Mouse (Mus musculus) WW6 (cell line): ENCODE results near the gene Olfr806.

ENCODE experiments used
- DNase-seq: peaks from one replicate; pipeline ENCODE4 v3.0.0-alpha.2; 2013; ENCODE audit warnings: low read depth, low spot score

The Olfr806 gene

DNA sequence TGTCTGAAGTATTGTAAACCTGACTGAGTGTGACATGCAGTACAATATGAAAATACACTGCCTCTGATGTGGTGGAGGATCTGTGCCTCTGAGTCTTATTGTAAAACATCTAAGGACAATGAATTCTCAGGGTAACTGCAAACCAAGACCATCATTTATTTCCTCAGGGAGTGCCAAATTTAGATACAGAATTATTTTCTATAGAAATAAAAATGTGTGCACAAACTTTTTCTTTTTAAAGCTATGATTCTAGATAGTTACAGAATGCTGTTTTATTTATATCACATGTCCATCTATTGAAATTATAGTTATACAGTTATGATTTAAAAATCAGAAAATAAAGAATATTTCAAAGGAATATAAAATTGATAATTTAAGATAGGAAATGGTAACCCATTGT, at the start of gene Olfr806:
TSS of gene Olfr806 (minus strand) at position 101 of the 400 bp plus-strand sequence.
- DNase-seq, result no peak

DNA sequence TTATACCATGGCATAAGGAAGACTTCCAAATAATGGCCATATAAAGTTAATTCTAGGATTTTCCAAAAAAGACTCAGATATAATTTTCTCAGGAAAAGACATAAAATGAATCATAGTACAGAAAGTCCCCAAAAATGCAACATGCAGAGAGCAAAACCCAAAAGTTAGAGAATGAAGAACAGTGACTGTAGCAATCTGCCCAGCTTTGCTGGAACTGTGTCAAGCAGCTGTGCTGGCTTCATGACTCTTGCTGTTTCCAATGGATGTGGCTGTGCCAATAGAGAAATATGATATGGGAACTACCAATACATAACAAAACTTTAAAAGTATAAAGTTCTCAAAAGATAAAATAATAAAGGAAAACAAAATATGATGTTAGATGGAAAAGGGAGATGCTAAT, 36.4 kb upstream of the Olfr806 start:
- DNase-seq, result no peak

DNA sequence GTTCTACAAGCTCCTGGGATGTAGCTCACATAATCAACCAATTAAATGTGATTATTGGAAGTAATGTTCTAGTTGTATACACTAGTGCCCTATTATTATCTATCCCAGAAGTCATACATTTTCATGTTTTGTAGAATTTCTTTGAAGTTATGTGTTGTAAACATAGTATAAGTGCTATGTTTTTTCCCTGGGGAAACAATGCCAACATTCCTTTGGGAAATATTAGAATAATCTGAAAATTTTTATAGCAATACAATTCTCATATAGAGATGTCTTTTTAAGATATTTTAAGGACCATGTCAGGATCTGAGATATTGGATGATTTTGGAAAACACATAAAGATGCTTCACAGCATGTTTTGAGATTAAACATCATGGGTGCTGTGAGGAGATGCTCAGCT, 32.6 kb upstream of the Olfr806 start, which contains the start of gene Olfr809:
TSS of gene Olfr809 (plus strand) at position 301 of the 400 bp plus-strand sequence.
- no peak for DNase-seq

GRCm38 (mm10) chr10:129765182-129765581, 23.5 kb upstream of the Olfr806 start, which contains the start of gene Olfr808:
Gene Olfr808 (plus strand): TSS chr10:129765482.
- DNase-seq, result no peak

GRCm38 (mm10) chr10:129757693-129758092, 16.0 kb upstream of the Olfr806 start, which contains the start of gene Olfr807:
Gene Olfr807 (minus strand): TSS chr10:129757793.
- DNase-seq, result no peak

- no peak for DNase-seq
Observed at GRCm38 (mm10) chr10:129729275-129729674, 12.4 kb downstream of the Olfr806 start, which contains the start of gene Olfr805. Gene Olfr805 (minus strand): TSS chr10:129729375.

DNA sequence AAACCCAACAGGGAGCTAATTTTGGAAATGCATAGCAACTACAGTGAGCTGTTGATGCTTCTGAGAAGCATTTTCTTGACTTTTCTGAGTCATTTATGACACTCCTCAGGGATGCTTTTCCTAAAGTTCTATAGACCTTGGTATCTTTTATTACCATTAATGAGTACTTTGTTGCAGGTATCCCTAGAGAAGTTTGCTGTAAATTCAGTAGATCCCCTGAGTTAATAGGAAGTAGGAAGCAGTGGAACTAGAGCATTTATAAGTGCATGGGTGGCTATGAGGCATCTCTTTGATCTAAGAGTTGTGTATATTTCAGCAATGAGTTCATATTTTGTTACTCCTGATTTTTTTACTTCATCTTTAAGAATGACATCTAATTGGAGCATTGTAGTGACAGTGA, 38.8 kb downstream of the Olfr806 start, which contains the start of gene Olfr804:
TSS of gene Olfr804 (plus strand) at position 301 of the 400 bp plus-strand sequence.
- no peak for DNase-seq

GRCm38 (mm10) chr10:129694186-129694585, 47.5 kb downstream of the Olfr806 start, which contains the start of gene Olfr803:
Gene Olfr803 (minus strand): TSS chr10:129694286.
- no peak for DNase-seq

GRCm38 (mm10) chr10:129688069-129688468, 53.7 kb downstream of the Olfr806 start, which contains the start of gene Olfr802:
Gene Olfr802 (minus strand): TSS chr10:129688169.
- DNase-seq, result no peak
